In the genomic region with DNA sequence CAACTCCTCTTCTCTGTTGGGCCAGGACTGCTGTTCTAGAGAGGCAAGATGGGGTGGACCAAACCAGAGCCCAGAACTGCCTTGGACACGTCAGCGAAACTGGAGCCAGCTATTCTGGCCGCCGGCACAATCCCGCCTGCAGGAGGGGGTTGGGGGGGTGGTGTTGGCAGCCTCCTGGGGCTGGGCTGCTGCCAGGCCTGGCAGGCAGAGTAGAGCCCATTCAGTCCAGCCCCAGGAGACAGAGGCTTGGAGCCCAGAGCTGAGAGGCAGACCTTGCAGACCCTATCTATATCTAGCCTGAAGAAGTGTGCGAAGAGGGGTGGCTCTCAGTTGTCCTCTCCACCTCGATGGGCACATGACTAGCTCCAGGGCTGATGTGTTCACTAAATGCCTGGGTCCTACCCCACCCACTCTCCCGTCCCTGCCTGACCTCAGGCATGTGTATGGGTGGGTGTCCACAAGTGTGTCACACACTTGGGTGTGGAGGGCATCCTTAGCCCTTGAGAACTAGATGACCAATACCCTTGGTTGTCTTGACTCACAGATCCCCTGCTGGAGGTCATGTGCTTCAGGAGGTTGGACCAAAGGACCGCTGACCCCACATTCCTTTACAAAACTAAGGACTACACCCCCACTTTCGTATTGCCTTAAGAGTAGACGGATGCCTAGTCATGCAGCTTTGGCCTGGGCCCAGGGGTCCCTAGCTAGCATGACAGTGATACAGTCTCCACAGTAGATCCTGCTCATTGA, we compare ENCODE assay signal across 8 mouse cellular contexts. TPM values are rescaled to one million over a fixed set of nuclear protein-coding genes. Genes with fewer than 3 reads are reported as not detected.
DNase-seq lines count a peak whose midpoint lies in the region; ATAC-seq and TF ChIP-seq lines count a peak whose summit lies in the region.

No protein-coding gene starts in this region.

- ATAC-seq in forebrain, embryonic 13.5 days: peak; percentile 75
- no peak for ATAC-seq in forebrain, embryonic 11.5 days (replicated peaks; ENCODE audit: low FRiP score)
- ATAC-seq in embryonic facial prominence, embryonic 14.5 days (ENCODE audit: low read depth): peak; percentile 5; the same call in 1 of the 2 replicates
- ATAC-seq in heart, embryonic 12.5 days (ENCODE audit: insufficient number of reproducible peaks, low FRiP score): no peak
- no peak for ATAC-seq in limb, embryonic 14.5 days (ENCODE audit: low FRiP score, low read depth)

- whole genome bisulfite sequencing in forebrain, embryonic 13.5 days: 57% methylated on average over 11 of the region's 11 CpGs
- WGBS in forebrain, embryonic 11.5 days: 80% methylated on average over 11 of the region's 11 CpGs
- 66% methylated on average over 11 of the region's 11 CpGs for WGBS in embryonic facial prominence, embryonic 14.5 days
- 42% methylated on average over 11 of the region's 11 CpGs for WGBS in heart, embryonic 12.5 days
- 54% methylated on average over 11 of the region's 11 CpGs for WGBS in limb, embryonic 14.5 days

- peak overlapping the region; percentile 4; the same call in 1 of the 2 replicates for H3K4me2 ChIP-seq in forebrain, embryonic 13.5 days
- no peak overlapping the region for H3K4me2 ChIP-seq in forebrain, embryonic 11.5 days (ENCODE audit: low read depth, low read length, severe bottlenecking)
- peak overlapping the region; percentile 66 for H3K4me2 ChIP-seq in embryonic facial prominence, embryonic 14.5 days (ENCODE audit: low read depth, low read length)
- peak overlapping the region; percentile 89 for H3K4me2 ChIP-seq in heart, embryonic 12.5 days
- peak overlapping the region; percentile 65 for H3K4me2 ChIP-seq in limb, embryonic 14.5 days (replicated peaks; ENCODE audit: low read depth, low read length, severe bottlenecking)

- H3K9me3 ChIP-seq in forebrain, embryonic 13.5 days (replicated peaks): no peaks in the 10 kb centered on the region
- H3K9me3 ChIP-seq in forebrain, embryonic 11.5 days (ENCODE audit: control insufficient read depth, low read length): no peaks in the 10 kb centered on the region
- no peaks in the 10 kb centered on the region for H3K9me3 ChIP-seq in embryonic facial prominence, embryonic 14.5 days (ENCODE audit: control insufficient read depth, low read length)
- no peaks in the 10 kb centered on the region for H3K9me3 ChIP-seq in heart, embryonic 12.5 days (replicated peaks)
- no peaks in the 10 kb centered on the region for H3K9me3 ChIP-seq in limb, embryonic 14.5 days (ENCODE audit: control insufficient read depth, low read length)

- 0 out of 2 replicates have a peak overlapping the region, but pooled peaks have one; percentile 7 for H3K9ac ChIP-seq in forebrain, embryonic 13.5 days
- no peak overlapping the region for H3K9ac ChIP-seq in forebrain, embryonic 11.5 days (ENCODE audit: low read length)
- H3K9ac ChIP-seq in embryonic facial prominence, embryonic 14.5 days (ENCODE audit: low read depth, low read length): peak overlapping the region; percentile 28; the same call in 1 of the 2 replicates
- H3K9ac ChIP-seq in heart, embryonic 12.5 days: peak overlapping the region; percentile 52; the same call in 1 of the 2 replicates
- H3K9ac ChIP-seq in limb, embryonic 14.5 days (ENCODE audit: low read depth, low read length, severe bottlenecking): no peak overlapping the region; the same call in 1 of the 2 replicates

- H3K27ac ChIP-seq in forebrain, embryonic 13.5 days: no peak overlapping the region
- no peak overlapping the region for H3K27ac ChIP-seq in forebrain, embryonic 11.5 days (ENCODE audit: low read depth, low read length)
- H3K27ac ChIP-seq in embryonic facial prominence, embryonic 14.5 days (replicated peaks; ENCODE audit: low read depth, low read length): peak overlapping the region; percentile 77
- peak overlapping the region; percentile 90 for H3K27ac ChIP-seq in heart, embryonic 12.5 days (ENCODE audit: poor library complexity, severe bottlenecking)
- H3K27ac ChIP-seq in limb, embryonic 14.5 days (replicated peaks; ENCODE audit: low read depth, low read length): peak overlapping the region; percentile 76

- no peak overlapping the region for H3K4me3 ChIP-seq in forebrain, embryonic 13.5 days
- H3K4me3 ChIP-seq in forebrain, embryonic 11.5 days (ENCODE audit: low read depth, low read length): no peak overlapping the region
- no peak overlapping the region for H3K4me3 ChIP-seq in embryonic facial prominence, embryonic 14.5 days (ENCODE audit: low read depth, low read length)
- H3K4me3 ChIP-seq in heart, embryonic 12.5 days: no peak overlapping the region
- no peak overlapping the region for H3K4me3 ChIP-seq in limb, embryonic 14.5 days (replicated peaks; ENCODE audit: low read length)

- H3K4me1 ChIP-seq in forebrain, embryonic 13.5 days: peaks cover 53% of the 10 kb centered on the region
- peaks cover 14% of the 10 kb centered on the region for H3K4me1 ChIP-seq in forebrain, embryonic 11.5 days (replicated peaks; ENCODE audit: control insufficient read depth, insufficient read depth, low read length)
- peaks cover 62% of the 10 kb centered on the region for H3K4me1 ChIP-seq in embryonic facial prominence, embryonic 14.5 days (ENCODE audit: control insufficient read depth, insufficient read depth, low read length)
- H3K4me1 ChIP-seq in heart, embryonic 12.5 days (replicated peaks): peaks cover 93% of the 10 kb centered on the region
- peaks cover 72% of the 10 kb centered on the region for H3K4me1 ChIP-seq in limb, embryonic 14.5 days (ENCODE audit: control insufficient read depth, insufficient read depth, low read length)

- no peak for TF ChIP-seq POLR2A in limb, embryonic 14.5 days (IDR thresholded peaks at IDR 0.05; ENCODE audit: borderline replicate concordance, extremely low read depth, insufficient read depth, insufficient read length)

- no peaks in the 10 kb centered on the region for H3K27me3 ChIP-seq in forebrain, embryonic 13.5 days
- no peaks in the 10 kb centered on the region for H3K27me3 ChIP-seq in forebrain, embryonic 11.5 days (ENCODE audit: control insufficient read depth, insufficient read depth, low read length)
- no peaks in the 10 kb centered on the region for H3K27me3 ChIP-seq in embryonic facial prominence, embryonic 14.5 days (replicated peaks; ENCODE audit: control insufficient read depth, insufficient read depth, low read length)
- H3K27me3 ChIP-seq in heart, embryonic 12.5 days (replicated peaks): no peaks in the 10 kb centered on the region
- H3K27me3 ChIP-seq in limb, embryonic 14.5 days (ENCODE audit: control insufficient read depth, insufficient read depth, low read length): no peaks in the 10 kb centered on the region

- no peak for DNase-seq in forebrain, embryonic 11.5 days (ENCODE audit: low spot score)
- DNase-seq in embryonic facial prominence, embryonic 14.5 days (ENCODE audit: low spot score): peak; percentile 71
- DNase-seq in kidney, postnatal 10 days: peak; percentile 85
- peak; percentile 43 for DNase-seq in limb, embryonic 14.5 days (ENCODE audit: low spot score)
- DNase-seq in right cerebral cortex, postnatal 36 days (ENCODE audit: low spot score in 2 of 2): peak; percentile 76
- no peak for DNase-seq in spleen, adult 18-20 months

- H3K36me3 ChIP-seq in forebrain, embryonic 13.5 days (ENCODE audit: poor library complexity, severe bottlenecking): 0 out of 2 replicates have a peak, but pooled peaks cover 7% of the 10 kb centered on the region
- H3K36me3 ChIP-seq in forebrain, embryonic 11.5 days (ENCODE audit: control insufficient read depth, insufficient read depth, low read length): no peaks in the 10 kb centered on the region
- H3K36me3 ChIP-seq in embryonic facial prominence, embryonic 14.5 days (ENCODE audit: control insufficient read depth, insufficient read depth, low read length): peaks cover 26% of the 10 kb centered on the region
- peaks cover 14% of the 10 kb centered on the region for H3K36me3 ChIP-seq in heart, embryonic 12.5 days
- peaks cover 45% of the 10 kb centered on the region for H3K36me3 ChIP-seq in limb, embryonic 14.5 days (ENCODE audit: control insufficient read depth, insufficient read depth, low read length)

RNA-seq across cellular contexts. Expression of gene Dnaja3, which starts 4.1 kb away (rescaled TPM):
- polyA plus RNA-seq in forebrain, embryonic 13.5 days (2015; fragmentation: Nextera tagmentation; extraction: Ambion mirVana): 48.0 and 53.2 TPM in 2 replicates
- polyA plus RNA-seq in forebrain, embryonic 11.5 days (2014; fragmentation: Nextera tagmentation; extraction: Ambion mirVana): 57.7 and 60.7 TPM in 2 replicates
- 57.6 and 57.7 TPM in 2 replicates for polyA plus RNA-seq in embryonic facial prominence, embryonic 14.5 days (2014; fragmentation: Nextera tagmentation; extraction: Ambion mirVana)
- polyA plus RNA-seq in heart, embryonic 12.5 days (2016; fragmentation: Nextera tagmentation; extraction: Ambion mirVana): 77.6 and 77.7 TPM in 2 replicates
- 27.0 and 30.2 TPM in 2 replicates for polyA plus RNA-seq in limb, embryonic 14.5 days (2012; rRNA removed)
- 52.4 and 54.7 TPM in 2 replicates for polyA plus RNA-seq in limb, embryonic 14.5 days (2014; fragmentation: Nextera tagmentation; extraction: Ambion mirVana)

RNA-seq across cellular contexts. Expression of gene Vasn, which starts 4.1 kb away (rescaled TPM):
- 2.3 and 2.7 TPM in 2 replicates for polyA plus RNA-seq in forebrain, embryonic 13.5 days (2015; fragmentation: Nextera tagmentation; extraction: Ambion mirVana)
- 7.6 and 7.7 TPM in 2 replicates for polyA plus RNA-seq in forebrain, embryonic 11.5 days (2014; fragmentation: Nextera tagmentation; extraction: Ambion mirVana)
- polyA plus RNA-seq in embryonic facial prominence, embryonic 14.5 days (2014; fragmentation: Nextera tagmentation; extraction: Ambion mirVana): 31.3 and 32.4 TPM in 2 replicates
- 14.8 and 16.4 TPM in 2 replicates for polyA plus RNA-seq in heart, embryonic 12.5 days (2016; fragmentation: Nextera tagmentation; extraction: Ambion mirVana)
- 75.7 and 117 TPM in 2 replicates for polyA plus RNA-seq in limb, embryonic 14.5 days (2012; rRNA removed)
- polyA plus RNA-seq in limb, embryonic 14.5 days (2014; fragmentation: Nextera tagmentation; extraction: Ambion mirVana): 35.7 and 36.8 TPM in 2 replicates

RNA-seq across cellular contexts. Expression of gene Pam16, which starts 19.1 kb away (rescaled TPM):
- polyA plus RNA-seq in forebrain, embryonic 13.5 days (2015; fragmentation: Nextera tagmentation; extraction: Ambion mirVana): 142 and 149 TPM in 2 replicates
- polyA plus RNA-seq in forebrain, embryonic 11.5 days (2014; fragmentation: Nextera tagmentation; extraction: Ambion mirVana): 87.4 and 91.4 TPM in 2 replicates
- 90.8 and 90.9 TPM in 2 replicates for polyA plus RNA-seq in embryonic facial prominence, embryonic 14.5 days (2014; fragmentation: Nextera tagmentation; extraction: Ambion mirVana)
- 127 and 128 TPM in 2 replicates for polyA plus RNA-seq in heart, embryonic 12.5 days (2016; fragmentation: Nextera tagmentation; extraction: Ambion mirVana)
- 72.7 and 80.1 TPM in 2 replicates for polyA plus RNA-seq in limb, embryonic 14.5 days (2012; rRNA removed)
- 92.5 and 94.1 TPM in 2 replicates for polyA plus RNA-seq in limb, embryonic 14.5 days (2014; fragmentation: Nextera tagmentation; extraction: Ambion mirVana)

RNA-seq across cellular contexts. Expression of gene Coro7, which starts 35.7 kb away (rescaled TPM):
- polyA plus RNA-seq in forebrain, embryonic 13.5 days (2015; fragmentation: Nextera tagmentation; extraction: Ambion mirVana): 19.4 and 20.1 TPM in 2 replicates
- polyA plus RNA-seq in forebrain, embryonic 11.5 days (2014; fragmentation: Nextera tagmentation; extraction: Ambion mirVana): 20.5 and 23.3 TPM in 2 replicates
- 11.5 and 16.1 TPM in 2 replicates for polyA plus RNA-seq in embryonic facial prominence, embryonic 14.5 days (2014; fragmentation: Nextera tagmentation; extraction: Ambion mirVana)
- 14.8 and 15.3 TPM in 2 replicates for polyA plus RNA-seq in heart, embryonic 12.5 days (2016; fragmentation: Nextera tagmentation; extraction: Ambion mirVana)
- polyA plus RNA-seq in limb, embryonic 14.5 days (2012; rRNA removed): 40.8 and 51.1 TPM in 2 replicates
- 15.0 and 16.0 TPM in 2 replicates for polyA plus RNA-seq in limb, embryonic 14.5 days (2014; fragmentation: Nextera tagmentation; extraction: Ambion mirVana)

RNA-seq across cellular contexts. Expression of gene Glis2, which starts 49.3 kb away (rescaled TPM):
- 16.7 and 19.4 TPM in 2 replicates for polyA plus RNA-seq in forebrain, embryonic 13.5 days (2015; fragmentation: Nextera tagmentation; extraction: Ambion mirVana)
- 31.3 and 34.5 TPM in 2 replicates for polyA plus RNA-seq in forebrain, embryonic 11.5 days (2014; fragmentation: Nextera tagmentation; extraction: Ambion mirVana)
- 34.7 and 36.3 TPM in 2 replicates for polyA plus RNA-seq in embryonic facial prominence, embryonic 14.5 days (2014; fragmentation: Nextera tagmentation; extraction: Ambion mirVana)
- polyA plus RNA-seq in heart, embryonic 12.5 days (2016; fragmentation: Nextera tagmentation; extraction: Ambion mirVana): 24.9 and 25.5 TPM in 2 replicates
- polyA plus RNA-seq in limb, embryonic 14.5 days (2012; rRNA removed): 83.8 and 110 TPM in 2 replicates
- polyA plus RNA-seq in limb, embryonic 14.5 days (2014; fragmentation: Nextera tagmentation; extraction: Ambion mirVana): 45.9 and 53.3 TPM in 2 replicates

Comparison
In these comparisons a context has a peak if more than half of its experiments do, and no peak if none do; other contexts are left out.
1. ATAC-seq: peak in forebrain, embryonic 13.5 days (single experiment) and embryonic facial prominence, embryonic 14.5 days (single experiment); none in forebrain, embryonic 11.5 days (single experiment), heart, embryonic 12.5 days (single experiment) and limb, embryonic 14.5 days (single experiment).
2. H3K9ac ChIP-seq: peak in forebrain, embryonic 13.5 days (single experiment), embryonic facial prominence, embryonic 14.5 days (single experiment) and heart, embryonic 12.5 days (single experiment); none in forebrain, embryonic 11.5 days (single experiment) and limb, embryonic 14.5 days (single experiment).
3. H3K27ac ChIP-seq: peak in embryonic facial prominence, embryonic 14.5 days (single experiment), heart, embryonic 12.5 days (single experiment) and limb, embryonic 14.5 days (single experiment); none in forebrain, embryonic 13.5 days (single experiment) and forebrain, embryonic 11.5 days (single experiment).
4. DNase-seq: peak in embryonic facial prominence, embryonic 14.5 days (single experiment), kidney, postnatal 10 days (single experiment), limb, embryonic 14.5 days (single experiment) and right cerebral cortex, postnatal 36 days (2 of 2); none in forebrain, embryonic 11.5 days (single experiment) and spleen, adult 18-20 months (0 of 2).